Mouse (Mus musculus) ES-E14 (cell line): Measurements from ENCODE around the gene Thrb. TPM values are rescaled to one million over a fixed set of nuclear protein-coding genes. Genes with fewer than 3 reads are reported as not detected.

Experiments used
- DNase-seq: peaks from one replicate; pipeline ENCODE4 v3.0.0-alpha.2; 2013; ENCODE audit warnings: low read depth, low spot score
- H3K27ac ChIP-seq: 2 replicates; pipeline ENCODE4 v1.5.1; 2012; ENCODE audit warnings: low read depth, mild to moderate bottlenecking, low read length, moderate library complexity, mixed read lengths; ENCODE audit not compliant: poor library complexity, insufficient read depth, severe bottlenecking
- H3K36me3 ChIP-seq: 2 replicates; pipeline ENCODE4 v1.6.1; 2012; ENCODE audit warnings: mild to moderate bottlenecking, low read length, moderate library complexity, mixed read lengths; ENCODE audit not compliant: control insufficient read depth, poor library complexity, insufficient read depth, severe bottlenecking
- H3K4me1 ChIP-seq, 2 experiments: fragments of 150-350 bp in 1 of 2; sonication (generic) in 1 of 2; 2 replicates each; pipeline ENCODE4 v1.6.1; 2012; ENCODE audit warnings: low read length in 2 of 2, mild to moderate bottlenecking in 1 of 2, mixed read lengths in 1 of 2; ENCODE audit not compliant: control insufficient read depth in 2 of 2, insufficient read depth in 2 of 2, poor library complexity in 1 of 2
- H3K4me3 ChIP-seq, 2 experiments: fragments of 150-350 bp in 1 of 2; sonication (generic) in 1 of 2; 2 replicates each; pipeline ENCODE4 v1.5.1; 2012; ENCODE audit warnings: low read length in 2 of 2, low read depth in 1 of 2, mild to moderate bottlenecking in 1 of 2, mixed read lengths in 1 of 2; ENCODE audit not compliant: insufficient read depth in 1 of 2, poor library complexity in 1 of 2, severe bottlenecking in 1 of 2
- H3K9ac ChIP-seq: 2 replicates; pipeline ENCODE4 v1.6.1; 2012; ENCODE audit warnings: low read depth, mild to moderate bottlenecking, low read length, mixed read lengths; ENCODE audit not compliant: poor library complexity, insufficient read depth, severe bottlenecking
- H3K9me3 ChIP-seq: fragments of 150-350 bp; sonication (generic); 2 replicates; pipeline ENCODE4 v1.6.1; 2012; ENCODE audit warnings: low read depth, mild to moderate bottlenecking, low read length; ENCODE audit not compliant: control insufficient read depth, insufficient read depth
- CHD2 ChIP-seq: IDR thresholded peaks from 2 replicates; pipeline ENCODE4 v1.6.1; 2014; ENCODE audit warnings: mild to moderate bottlenecking, low read depth, low read length, inconsistent platforms
- HCFC1 ChIP-seq: IDR thresholded peaks from 2 replicates; pipeline ENCODE4 v1.6.1; 2012; ENCODE audit warnings: low read length, inconsistent platforms, borderline replicate concordance; ENCODE audit not compliant: insufficient read depth
- MAFK ChIP-seq: IDR thresholded peaks from 2 replicates; pipeline ENCODE4 v1.6.1; 2014; ENCODE audit warnings: mild to moderate bottlenecking, low read depth, low read length, inconsistent platforms; ENCODE audit not compliant: insufficient read depth
- ZC3H11A ChIP-seq: IDR thresholded peaks from 2 replicates; pipeline ENCODE4 v1.6.1; 2012; ENCODE audit warnings: low read depth, mild to moderate bottlenecking, inconsistent platforms, low read length, borderline replicate concordance
- ZNF384 ChIP-seq: IDR thresholded peaks from 2 replicates; pipeline ENCODE4 v1.6.1; 2012; ENCODE audit warnings: low read depth, low read length, inconsistent platforms
- in situ Hi-C, 2 experiments: fragments of 600-800 bp; cut with MboI; formaldehyde crosslinking; loops; one replicate each; pipeline ENCODE4 v1.15.1; 2025; ENCODE audit warnings: low sequenced_read_pairs in 2 of 2, inconsistent platforms in 1 of 2; ENCODE audit not compliant: unreplicated experiment in 2 of 2
- total RNA-seq: library from RNA; depleted of rRNA; stranded (reverse); fragments of 300-350 nt; gene quantifications from 2 replicates; pipeline ENCODE4 v1.2.3, GENCODE M21; 2012

Gene Thrb
- total RNA-seq, 1 experiment = 0.76 TPM

DNA sequence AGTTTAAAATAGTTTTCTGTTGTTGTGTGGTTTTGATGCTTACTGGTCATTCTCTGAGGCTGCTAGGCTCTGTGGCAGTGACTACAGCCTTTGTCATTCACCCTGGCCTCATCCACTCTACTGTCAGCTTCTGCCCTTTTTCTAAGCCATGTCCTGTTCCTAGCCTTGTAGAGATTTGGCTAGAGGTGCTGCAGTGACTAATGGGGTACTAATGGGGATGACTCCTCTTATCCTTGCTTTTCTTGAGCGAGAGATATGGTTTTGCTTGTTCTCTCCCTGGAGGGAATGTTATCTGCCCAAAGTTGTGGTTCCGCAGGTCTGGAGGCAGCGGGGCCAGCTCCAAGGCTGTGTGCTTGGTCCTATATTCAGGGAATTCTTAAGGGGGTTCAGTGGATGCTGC, 15.2 kb downstream of the Thrb start:
- H3K9me3 ChIP-seq = no peaks in the 10 kb centered on the region
- DNase-seq = no peak
- no peaks in the 10 kb centered on the region for H3K4me1 ChIP-seq
- no peaks in the 10 kb centered on the region for H3K36me3 ChIP-seq
- H3K4me3 ChIP-seq = no peak overlapping the region
- TF ChIP-seq ZC3H11A = no peak
- no peak for TF ChIP-seq CHD2
- TF ChIP-seq MAFK = no peak
- no peak for TF ChIP-seq HCFC1
- no peak for TF ChIP-seq ZNF384
- in situ Hi-C loops = no loop called here
- H3K9ac ChIP-seq = no peak overlapping the region
- no peak overlapping the region for H3K27ac ChIP-seq

DNA sequence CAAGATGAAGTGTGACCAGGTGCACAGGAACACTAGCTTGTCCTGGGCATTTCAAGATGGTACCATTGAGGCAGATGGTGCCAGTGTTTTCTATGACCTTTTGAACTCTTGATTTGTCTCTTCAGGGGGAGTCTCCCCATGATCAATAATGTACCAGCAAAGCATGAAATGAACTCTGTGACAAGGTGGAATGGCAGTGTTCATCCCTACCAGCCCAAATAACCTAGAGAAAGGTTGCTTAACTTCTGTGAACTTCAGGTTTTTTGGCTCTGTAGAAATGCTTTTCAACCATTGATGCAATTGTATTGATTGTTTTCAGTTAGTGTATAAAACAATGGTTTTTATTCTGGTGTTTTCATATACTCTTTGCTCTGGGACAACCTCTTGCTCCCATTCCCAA, 21.4 kb downstream of the Thrb start:
- H3K36me3 ChIP-seq = no peaks in the 10 kb centered on the region
- DNase-seq = no peak

DNA sequence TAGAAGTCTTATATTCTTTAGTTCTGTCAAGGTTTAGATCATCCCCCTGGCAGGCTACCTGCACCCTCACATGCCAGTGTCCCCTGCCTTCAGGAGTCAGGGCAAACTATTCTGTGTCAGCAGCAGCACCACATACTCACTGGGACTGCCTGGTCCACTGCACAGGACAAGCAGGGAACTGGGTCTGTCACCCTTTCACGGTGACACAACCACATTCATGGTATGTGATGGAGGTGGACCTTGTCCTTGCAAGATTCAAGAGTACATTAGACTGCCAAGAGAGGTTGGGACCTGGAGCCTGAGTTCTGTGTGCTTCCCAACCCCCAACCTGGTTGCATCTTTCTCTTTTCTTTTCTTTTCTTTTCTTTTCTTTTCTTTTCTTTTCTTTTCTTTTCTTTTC, 24.8 kb downstream of the Thrb start:
- no peak for DNase-seq
- Histone ChIP-seq H3K27ac (no peak overlapping the region), H3K9ac (no peak overlapping the region), H3K36me3 (no peaks in the 10 kb centered on the region), H3K4me1 (no peaks in the 10 kb centered on the region), H3K4me3 (no peak overlapping the region), H3K9me3 (no peaks in the 10 kb centered on the region)
- in situ Hi-C loops = no loop called here
- TF ChIP-seq ZC3H11A (no peak), HCFC1 (no peak), ZNF384 (no peak), MAFK (no peak), CHD2 (no peak)

More for the DNA sequence above, 21.4 kb downstream of the Thrb start:
- Histone ChIP-seq H3K27ac (no peak overlapping the region), H3K4me1 (no peaks in the 10 kb centered on the region), H3K4me3 (no peak overlapping the region), H3K9ac (no peak overlapping the region), H3K9me3 (no peaks in the 10 kb centered on the region)
- in situ Hi-C loops = no loop called here
- no peak for TF ChIP-seq ZNF384
- no peak for TF ChIP-seq MAFK
- TF ChIP-seq CHD2 = no peak
- no peak for TF ChIP-seq ZC3H11A
- no peak for TF ChIP-seq HCFC1

DNA sequence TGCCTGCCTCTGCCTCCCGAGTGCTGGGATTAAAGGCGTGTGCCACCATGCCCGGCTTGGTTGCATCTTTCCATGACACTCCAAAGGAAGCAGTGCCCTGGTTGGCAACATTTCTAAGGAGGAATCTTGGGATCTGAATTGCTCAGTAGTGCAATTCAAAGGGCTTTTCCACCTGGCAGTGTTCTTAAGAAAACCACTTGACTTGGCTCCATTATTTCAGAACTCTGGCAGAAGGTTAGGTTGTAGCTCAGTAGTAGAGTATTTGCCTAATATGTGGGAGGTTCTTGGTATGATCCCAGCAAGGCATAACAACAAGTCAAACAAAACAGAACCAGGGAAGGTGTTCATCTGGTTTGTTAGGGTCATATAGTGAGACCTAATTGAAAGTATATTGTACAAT, 25.4 kb downstream of the Thrb start:
- DNase-seq = no peak
- Histone ChIP-seq H3K4me1 (no peaks in the 10 kb centered on the region), H3K9me3 (no peaks in the 10 kb centered on the region), H3K36me3 (no peaks in the 10 kb centered on the region), H3K9ac (no peak overlapping the region), H3K27ac (no peak overlapping the region), H3K4me3 (no peak overlapping the region)
- no peak for TF ChIP-seq HCFC1
- no peak for TF ChIP-seq CHD2
- TF ChIP-seq MAFK = no peak
- TF ChIP-seq ZC3H11A = no peak
- in situ Hi-C loops = no loop called here

DNA sequence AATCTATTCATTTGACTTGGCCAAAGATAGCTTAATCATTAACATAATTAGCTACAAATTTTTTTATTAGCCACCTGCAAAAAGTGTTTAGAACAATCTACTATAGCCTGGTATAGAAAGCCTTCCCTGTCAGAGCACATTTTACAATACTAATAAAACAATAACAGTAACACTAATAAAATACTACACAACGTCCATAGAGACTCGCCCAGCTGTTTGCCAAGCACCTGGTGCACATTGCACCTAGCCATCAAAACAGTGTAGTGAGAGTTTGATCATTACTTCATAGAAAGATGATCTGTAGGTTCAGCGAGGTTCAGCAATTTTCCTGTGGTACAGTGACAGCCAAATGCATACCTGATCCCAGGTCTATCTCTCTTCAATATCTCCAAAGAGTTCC, 26.9 kb downstream of the Thrb start:
- in situ Hi-C loops = no loop called here
- TF ChIP-seq ZNF384 (no peak), MAFK (no peak), HCFC1 (no peak), CHD2 (no peak), ZC3H11A (no peak)
- Histone ChIP-seq H3K4me3 (no peak overlapping the region), H3K9me3 (no peaks in the 10 kb centered on the region), H3K4me1 (no peaks in the 10 kb centered on the region), H3K9ac (no peak overlapping the region), H3K36me3 (no peaks in the 10 kb centered on the region), H3K27ac (no peak overlapping the region)
- no peak for DNase-seq
